Mouse (Mus musculus): ENCODE results near the gene Ift140.

Ift140 gene

GRCm38 (mm10) chr17:25015655-25016291 lies at the start of gene Ift140, which contains the start of gene Cramp1l:
Gene Ift140, plus strand, starts transcription at chr17:25016085.
Gene Cramp1l, minus strand, starts transcription at chr17:25015788.
- peak; percentile 100 for DNase-seq (ENCODE audit: low read depth, low spot score)

- DNase-seq (ENCODE audit: low read depth, low spot score): peak; percentile 74
Measured at GRCm38 (mm10) chr17:24987221-24987620, 28.7 kb upstream of the Ift140 start.

GRCm38 (mm10) chr17:24994721-24995120 lies 21.2 kb upstream of the Ift140 start:
- DNase-seq (ENCODE audit: low read depth, low spot score): no peak

- DNase-seq (ENCODE audit: low read depth, low spot score): no peak
Measured at GRCm38 (mm10) chr17:25005102-25005501, 10.8 kb upstream of the Ift140 start.

GRCm38 (mm10) chr17:25007480-25007879 lies 8.4 kb upstream of the Ift140 start:
- no peak for DNase-seq (ENCODE audit: low read depth, low spot score)

- DNase-seq (ENCODE audit: low read depth, low spot score): peak; percentile 8
Measured at GRCm38 (mm10) chr17:25013606-25014501, 2.0 kb upstream of the Ift140 start.

- peak; percentile 66 for DNase-seq (ENCODE audit: low read depth, low spot score)
Measured at GRCm38 (mm10) chr17:25014841-25015570, 879 bp upstream of the Ift140 start.

GRCm38 (mm10) chr17:25016292-25017132 lies 627 bp downstream of the Ift140 start:
- peak; percentile 94 for DNase-seq (ENCODE audit: low read depth, low spot score)

- DNase-seq (ENCODE audit: low read depth, low spot score): peak; percentile 31
Measured at GRCm38 (mm10) chr17:25036183-25036582, 20.3 kb downstream of the Ift140 start.

GRCm38 (mm10) chr17:25044879-25045278 lies 29.0 kb downstream of the Ift140 start:
- no peak for DNase-seq (ENCODE audit: low read depth, low spot score)

GRCm38 (mm10) chr17:25045281-25045680 lies 29.4 kb downstream of the Ift140 start:
- DNase-seq (ENCODE audit: low read depth, low spot score): no peak

GRCm38 (mm10) chr17:25047143-25047542 lies 31.3 kb downstream of the Ift140 start:
- peak; percentile 31 for DNase-seq (ENCODE audit: low read depth, low spot score)

GRCm38 (mm10) chr17:25053274-25053673 lies 37.4 kb downstream of the Ift140 start:
- peak; percentile 58 for DNase-seq (ENCODE audit: low read depth, low spot score)

GRCm38 (mm10) chr17:25057041-25057440 lies 41.2 kb downstream of the Ift140 start:
- no peak for DNase-seq (ENCODE audit: low read depth, low spot score)

- DNase-seq (ENCODE audit: low read depth, low spot score): no peak
Measured at GRCm38 (mm10) chr17:25063261-25063660, 47.4 kb downstream of the Ift140 start.

GRCm38 (mm10) chr17:25063872-25064271 lies 48.0 kb downstream of the Ift140 start:
- no peak for DNase-seq (ENCODE audit: low read depth, low spot score)

GRCm38 (mm10) chr17:25064351-25064750 lies 48.5 kb downstream of the Ift140 start:
- DNase-seq (ENCODE audit: low read depth, low spot score): no peak

- DNase-seq (ENCODE audit: low read depth, low spot score): no peak
Measured at GRCm38 (mm10) chr17:25065189-25065588, 49.3 kb downstream of the Ift140 start.

- no peak for DNase-seq (ENCODE audit: low read depth, low spot score)
Measured at GRCm38 (mm10) chr17:25066595-25066994, 50.7 kb downstream of the Ift140 start.

- no peak for DNase-seq (ENCODE audit: low read depth, low spot score)
Measured at GRCm38 (mm10) chr17:25067442-25067851, 51.6 kb downstream of the Ift140 start.

- no peak for DNase-seq (ENCODE audit: low read depth, low spot score)
Measured at GRCm38 (mm10) chr17:25068690-25069089, 52.8 kb downstream of the Ift140 start.
